Mouse (Mus musculus): ENCODE data around the gene Snrnp25.

DNA sequence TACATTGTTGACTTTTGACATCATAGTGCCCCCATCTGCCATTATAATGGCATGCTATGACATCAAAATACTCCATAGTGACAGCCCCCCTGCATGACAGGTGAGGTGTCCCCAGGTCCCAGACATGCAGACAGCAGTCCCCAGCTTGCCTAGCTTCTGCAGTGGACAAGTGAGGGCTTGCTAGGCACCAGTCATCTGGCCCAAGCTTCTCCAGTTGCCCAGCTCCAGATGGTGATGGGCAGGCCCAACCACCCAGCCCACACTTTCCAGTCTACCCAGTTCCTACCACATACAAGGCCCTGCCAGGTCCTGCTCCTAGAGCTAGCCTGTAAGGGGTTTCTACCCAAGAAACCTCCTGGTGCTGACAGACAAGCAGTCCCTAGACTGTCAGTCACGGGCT is 26.7 kb upstream of the Snrnp25 start:
- TF ChIP-seq TAL1 (IDR thresholded peaks at IDR 0.05; ENCODE audit: low read length) (no peak), MAZ (IDR thresholded peaks at IDR 0.05; ENCODE audit: low read depth, low read length) (no peak), POLR2AphosphoS5 (IDR thresholded peaks at IDR 0.05; ENCODE audit: borderline replicate concordance, low read depth, low read length) (no peak), CHD2 (IDR thresholded peaks at IDR 0.05; ENCODE audit: low read length) (no peak), USF1 (IDR thresholded peaks at IDR 0.05; ENCODE audit: low read depth, low read length) (no peak), ETS1 (IDR thresholded peaks at IDR 0.05; ENCODE audit: low read depth, low read length) (no peak), BHLHE40 (IDR thresholded peaks at IDR 0.05; ENCODE audit: borderline replicate concordance, low read depth, low read length) (no peak), CTCF (IDR thresholded peaks at IDR 0.05 in 2 of 3, conservative IDR thresholded peaks at IDR 0.05 in 1 of 3; ENCODE audit: control insufficient read depth in 1 of 3, insufficient read depth in 1 of 3, low read depth in 2 of 3, low read length in 3 of 3, poor library complexity in 1 of 3, severe bottlenecking in 1 of 3) (no peak), POLR2A (IDR thresholded peaks at IDR 0.05; ENCODE audit: control insufficient read depth in 1 of 2, insufficient read depth in 1 of 2, low read depth in 1 of 2, low read length in 2 of 2, poor library complexity in 1 of 2) (no peak), ZNF384 (IDR thresholded peaks at IDR 0.05; ENCODE audit: low read depth, low read length) (no peak)
